Mouse (Mus musculus) erythroblast, embryonic 14.5 days (primary cell): ENCODE data around the gene Olfr729. TPM values are rescaled to one million over a fixed set of nuclear protein-coding genes. Genes with fewer than 3 reads are reported as not detected.

Source experiments
- H3K27me3 ChIP-seq: 2 replicates; pipeline ENCODE4 v1.6.1; 2012; ENCODE audit warnings: inconsistent platforms; ENCODE audit not compliant: control insufficient read depth
- H3K36me3 ChIP-seq: 2 replicates; pipeline ENCODE4 v1.6.1; 2012; ENCODE audit warnings: mild to moderate bottlenecking, inconsistent platforms; ENCODE audit not compliant: control insufficient read depth
- H3K4me1 ChIP-seq: 2 replicates; pipeline ENCODE4 v1.6.1; 2012; ENCODE audit warnings: inconsistent platforms; ENCODE audit not compliant: control insufficient read depth
- H3K4me3 ChIP-seq: replicated peaks from 2 replicates; pipeline ENCODE3; 2012; ENCODE audit warnings: moderate library complexity, mild to moderate bottlenecking, inconsistent platforms
- H3K9me3 ChIP-seq: 2 replicates; pipeline ENCODE4 v1.6.1; 2012; ENCODE audit warnings: low read length, inconsistent platforms, mixed read lengths; ENCODE audit not compliant: control insufficient read depth
- GATA1 ChIP-seq: IDR thresholded peaks from 2 replicates; pipeline ENCODE4 v1.6.1; 2012; ENCODE audit warnings: low read length, inconsistent platforms, mixed read lengths
- TAL1 ChIP-seq: IDR thresholded peaks from 3 replicates; pipeline ENCODE4 v1.6.1; 2012; ENCODE audit warnings: low read length, inconsistent platforms, mixed read lengths
- polyA plus RNA-seq: library from polyadenylated mRNA; stranded (reverse); fragments of >175 nt; gene quantifications from 2 replicates; pipeline ENCODE4 v1.2.3, GENCODE M21; 2012

Gene Olfr729
- not detected in 2 replicates for polyA plus RNA-seq

DNA sequence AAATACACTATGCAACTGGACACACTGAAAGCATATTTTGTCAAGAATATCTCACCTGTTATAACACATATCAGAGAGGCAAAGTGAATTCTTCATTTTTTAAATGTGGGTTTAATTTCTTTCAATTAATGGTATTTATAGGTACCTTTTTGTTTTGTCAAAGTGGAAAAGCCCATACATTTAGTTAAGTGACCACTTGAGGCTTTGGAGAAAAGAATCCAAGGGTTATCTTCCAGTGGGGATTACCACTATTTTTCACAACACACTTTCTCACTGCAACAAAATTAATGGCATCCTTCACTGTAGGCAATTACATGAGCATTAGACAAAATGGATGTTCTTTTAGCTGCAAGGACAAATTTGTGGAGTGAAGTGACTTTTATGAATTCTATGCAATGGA, at the start of gene Olfr729:
Gene Olfr729 (minus strand): TSS at position 101 of the 400 bp plus-strand sequence.
- Histone ChIP-seq H3K27me3 (no peaks in the 10 kb centered on the region), H3K36me3 (no peaks in the 10 kb centered on the region), H3K9me3 (peaks cover 4% of the 10 kb centered on the region; the same call in 1 of the 2 replicates), H3K4me1 (no peaks in the 10 kb centered on the region), H3K4me3 (no peak within 1 kb of the TSS)
- TF ChIP-seq TAL1: no peak
- no peak for TF ChIP-seq GATA1

DNA sequence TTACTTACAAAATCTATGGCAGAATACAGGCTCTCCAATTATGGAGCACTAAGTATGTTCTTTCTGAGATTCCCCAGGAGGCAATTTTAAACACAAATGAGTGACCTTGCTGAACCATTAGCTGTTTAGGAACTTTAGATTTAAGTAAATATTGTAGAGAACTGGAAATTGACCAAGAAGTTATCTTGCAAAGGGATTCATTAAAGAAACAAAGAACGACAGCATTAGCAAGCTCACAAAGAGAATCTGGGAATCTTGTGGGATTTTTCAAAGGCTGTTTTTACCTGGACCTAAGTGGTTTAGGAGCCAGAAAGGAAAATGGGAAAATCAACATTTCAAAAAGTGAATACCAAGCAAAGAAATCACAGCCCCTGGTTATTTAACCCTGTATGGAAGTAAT, 35.4 kb upstream of the Olfr729 start, which contains the start of gene Olfr730:
Gene Olfr730 (minus strand): TSS at position 101 of the 400 bp plus-strand sequence.
- Histone ChIP-seq H3K36me3 (no peaks in the 10 kb centered on the region), H3K4me3 (no peak within 1 kb of the TSS), H3K4me1 (no peaks in the 10 kb centered on the region), H3K9me3 (peaks cover 4% of the 10 kb centered on the region), H3K27me3 (no peaks in the 10 kb centered on the region)
- TF ChIP-seq GATA1: no peak
- TF ChIP-seq TAL1: no peak

DNA sequence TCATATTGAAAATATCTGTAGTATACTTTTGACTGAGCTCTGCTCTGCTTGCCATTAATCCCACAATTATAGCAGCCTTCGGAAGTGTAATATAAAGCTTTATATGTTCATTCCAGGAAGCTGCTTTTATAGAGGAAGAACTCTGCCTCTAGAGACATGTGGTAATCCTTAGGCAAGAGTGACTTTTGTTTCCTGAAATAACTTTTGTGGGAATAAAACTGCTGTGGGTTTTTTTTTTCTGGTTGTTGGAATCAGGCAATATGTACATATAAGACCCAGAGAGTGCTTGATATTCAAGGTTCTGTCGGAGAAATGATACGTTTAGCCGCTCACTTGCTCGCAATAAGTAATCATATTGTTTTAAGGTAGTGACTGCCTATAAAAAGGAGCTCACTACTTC, 10.1 kb downstream of the Olfr729 start, which contains the start of gene Olfr728:
Gene Olfr728 (minus strand): TSS at position 101 of the 400 bp plus-strand sequence.
- Histone ChIP-seq H3K27me3 (no peaks in the 10 kb centered on the region), H3K4me3 (no peak within 1 kb of the TSS), H3K4me1 (no peaks in the 10 kb centered on the region), H3K36me3 (no peaks in the 10 kb centered on the region), H3K9me3 (no peaks in the 10 kb centered on the region)
- TF ChIP-seq GATA1 (no peak), TAL1 (no peak)

DNA sequence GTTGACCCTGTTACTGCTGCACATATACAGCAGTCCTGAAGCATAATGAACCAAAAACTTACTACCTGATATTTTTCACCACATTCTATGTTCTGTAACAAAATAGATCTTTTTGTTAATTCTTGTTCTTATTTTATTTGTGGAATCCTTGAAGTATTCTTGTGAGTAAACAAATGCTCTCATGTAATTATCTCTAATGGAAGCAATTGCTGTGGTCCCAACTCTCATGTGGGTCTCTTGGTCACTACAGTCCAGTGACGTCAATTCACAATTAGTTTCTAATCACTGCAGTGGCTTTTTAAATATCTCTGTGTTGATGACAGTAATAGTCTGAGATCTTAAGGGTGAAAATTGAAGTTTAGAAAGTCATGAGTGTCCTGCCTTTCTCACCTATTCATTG, 29.8 kb downstream of the Olfr729 start, which contains the start of gene Olfr727:
Gene Olfr727 (plus strand): TSS at position 301 of the 400 bp plus-strand sequence.
- H3K4me3 ChIP-seq: no peak within 1 kb of the TSS
- no peaks in the 10 kb centered on the region for H3K36me3 ChIP-seq
- no peak for TF ChIP-seq TAL1
- TF ChIP-seq GATA1: no peak
- no peaks in the 10 kb centered on the region for H3K27me3 ChIP-seq
- no peaks in the 10 kb centered on the region for H3K9me3 ChIP-seq
- no peaks in the 10 kb centered on the region for H3K4me1 ChIP-seq

Other genes with a start within 250 kb of the Olfr729 start
- gene Olfr723, start 221.1 kb downstream of the Olfr729 start, polyA plus RNA-seq: not detected in 2 replicates
- gene Olfr724, start 189.6 kb downstream of the Olfr729 start, polyA plus RNA-seq: not detected in 2 replicates
- gene Olfr725, start 112.5 kb downstream of the Olfr729 start, polyA plus RNA-seq: not detected in 2 replicates
- 0.02 TPM in 1 of 2 replicates, not detected in the other for gene Olfr726, start 62.0 kb downstream of the Olfr729 start, polyA plus RNA-seq
- gene Olfr727, start 29.7 kb downstream of the Olfr729 start, polyA plus RNA-seq: not detected in 2 replicates
- 0.02 TPM in 1 of 2 replicates, not detected in the other for gene Olfr728, start 10.2 kb downstream of the Olfr729 start, polyA plus RNA-seq
- gene Olfr730, start 35.3 kb upstream of the Olfr729 start, polyA plus RNA-seq: 0.01 TPM in 1 of 2 replicates, not detected in the other
- not detected in 2 replicates for gene Olfr731, start 89.0 kb upstream of the Olfr729 start, polyA plus RNA-seq
- gene Olfr732, start 131.3 kb upstream of the Olfr729 start, polyA plus RNA-seq: not detected in 2 replicates
- gene Olfr733, start 148.6 kb upstream of the Olfr729 start, polyA plus RNA-seq: not detected in 2 replicates
- gene Olfr734, start 173.9 kb upstream of the Olfr729 start, polyA plus RNA-seq: not detected in 2 replicates
- gene Olfr735, start 196.0 kb upstream of the Olfr729 start, polyA plus RNA-seq: not detected in 2 replicates
- not detected in 2 replicates for gene Tlr11, start 205.0 kb upstream of the Olfr729 start, polyA plus RNA-seq
- 0.02 TPM in 1 of 2 replicates, not detected in the other for gene Olfr736, start 228.3 kb upstream of the Olfr729 start, polyA plus RNA-seq